Mouse (Mus musculus) ES-E14 (cell line): Measurements from ENCODE around the gene Arsb.

Experiments
- CHD2 ChIP-seq: IDR thresholded peaks from 2 replicates; pipeline ENCODE4 v1.6.1; 2014; ENCODE audit warnings: mild to moderate bottlenecking, low read depth, low read length, inconsistent platforms
- HCFC1 ChIP-seq: IDR thresholded peaks from 2 replicates; pipeline ENCODE4 v1.6.1; 2012; ENCODE audit warnings: low read length, inconsistent platforms, borderline replicate concordance; ENCODE audit not compliant: insufficient read depth
- MAFK ChIP-seq: IDR thresholded peaks from 2 replicates; pipeline ENCODE4 v1.6.1; 2014; ENCODE audit warnings: mild to moderate bottlenecking, low read depth, low read length, inconsistent platforms; ENCODE audit not compliant: insufficient read depth
- ZC3H11A ChIP-seq: IDR thresholded peaks from 2 replicates; pipeline ENCODE4 v1.6.1; 2012; ENCODE audit warnings: low read depth, mild to moderate bottlenecking, inconsistent platforms, low read length, borderline replicate concordance
- ZNF384 ChIP-seq: IDR thresholded peaks from 2 replicates; pipeline ENCODE4 v1.6.1; 2012; ENCODE audit warnings: low read depth, low read length, inconsistent platforms

DNA sequence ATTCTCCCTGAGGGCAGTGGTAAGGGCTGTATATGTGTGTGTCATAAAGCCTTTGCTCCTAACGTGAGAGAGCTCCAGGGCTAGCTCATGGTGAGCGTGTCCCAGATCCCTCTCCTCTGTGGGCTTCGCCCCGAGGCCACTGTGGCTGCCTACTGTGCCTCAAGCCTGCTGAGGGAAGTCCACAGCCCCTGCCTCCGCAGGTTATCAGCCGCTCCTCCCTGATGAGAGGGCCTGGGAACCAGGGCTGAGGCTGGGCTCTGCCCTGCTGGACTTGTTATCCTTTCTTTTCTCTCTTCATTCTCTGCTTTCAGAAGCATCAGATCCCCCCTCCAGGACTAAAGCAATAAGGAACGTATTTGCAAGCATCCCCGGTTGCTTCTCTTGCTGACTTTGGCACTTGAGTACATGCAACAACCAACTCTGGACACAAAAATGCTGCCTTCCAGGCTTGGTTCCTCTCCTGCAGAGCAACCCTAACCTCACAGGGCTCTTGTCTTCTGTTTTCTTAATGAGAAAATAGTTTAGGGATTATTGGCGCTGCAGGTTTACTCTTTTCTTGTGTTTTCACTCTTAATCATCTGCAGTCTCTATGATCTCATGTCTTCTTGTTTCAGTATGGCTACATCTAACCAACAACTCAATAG is 45.4 kb downstream of the Arsb start:
- TF ChIP-seq ZNF384 (no peak), HCFC1 (no peak), CHD2 (no peak), ZC3H11A (no peak), MAFK (no peak)
